Mouse (Mus musculus): ENCODE measurements at regions not wholly inside any gene's neighbourhood (a gene's known extent, or its start where the extent isn't known, plus 50 kb on each side); places are given as distances from the start of the nearest gene placed in this dataset.
"Not testable (repeated sequence)": the region's sequence is repeated elsewhere in the genome, so short reads cannot be mapped to it uniquely, and the experiment has no call there.

DNA sequence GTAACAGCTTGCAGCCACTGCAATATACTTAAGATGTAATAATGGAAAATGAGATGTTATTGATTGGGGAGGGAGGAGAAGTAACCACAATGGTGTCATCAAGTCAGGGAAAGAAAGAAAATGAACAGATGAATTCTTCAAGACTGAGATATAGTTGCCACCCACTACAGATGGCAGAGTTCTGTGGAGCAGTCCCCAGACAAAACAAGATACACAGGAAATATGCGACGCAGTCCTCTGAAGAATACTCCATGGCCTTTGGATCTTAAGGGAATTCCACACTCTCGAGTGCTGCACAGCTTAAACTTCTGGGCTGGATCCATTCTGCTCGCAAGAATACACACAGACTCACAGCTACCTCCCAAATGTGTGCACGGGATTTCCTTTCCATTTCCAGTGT lies 113.4 kb downstream of the Sox4 start:
- no peak for DNase-seq (ENCODE audit: low read depth, low spot score)
- Histone ChIP-seq H3K4me1 (ENCODE audit: control insufficient read depth in 2 of 2, insufficient read depth in 2 of 2, low read length in 2 of 2, poor library complexity in 1 of 2) (peaks cover 0 to 7% of the 10 kb centered on the region in 2 experiments; a peak in 2 of 4 replicates), H3K36me3 (ENCODE audit: control insufficient read depth, insufficient read depth, low read length, poor library complexity, severe bottlenecking) (no peaks in the 10 kb centered on the region), H3K4me3 (ENCODE audit: insufficient read depth in 1 of 2, low read depth in 1 of 2, low read length in 2 of 2, poor library complexity in 1 of 2, severe bottlenecking in 1 of 2) (no peak overlapping the region), H3K27ac (ENCODE audit: insufficient read depth, low read depth, low read length, poor library complexity, severe bottlenecking) (no peak overlapping the region), H3K9ac (ENCODE audit: insufficient read depth, low read depth, low read length, poor library complexity, severe bottlenecking) (no peak overlapping the region), H3K9me3 (ENCODE audit: control insufficient read depth, insufficient read depth, low read depth, low read length) (no peaks in the 10 kb centered on the region)
- TF ChIP-seq MAFK (IDR thresholded peaks at IDR 0.05; ENCODE audit: insufficient read depth, low read depth, low read length), result no peak
- no peak for TF ChIP-seq CHD2 (IDR thresholded peaks at IDR 0.05; ENCODE audit: low read depth, low read length)
- TF ChIP-seq ZC3H11A (IDR thresholded peaks at IDR 0.05; ENCODE audit: borderline replicate concordance, low read depth, low read length), result no peak
- TF ChIP-seq HCFC1 (IDR thresholded peaks at IDR 0.05; ENCODE audit: borderline replicate concordance, insufficient read depth, low read length), result no peak
- no peak for TF ChIP-seq ZNF384 (IDR thresholded peaks at IDR 0.05; ENCODE audit: low read depth, low read length)
- in situ Hi-C loops (cut with MboI; ENCODE audit: low sequenced_read_pairs in 2 of 2, unreplicated experiment in 2 of 2), result no loop called here

DNA sequence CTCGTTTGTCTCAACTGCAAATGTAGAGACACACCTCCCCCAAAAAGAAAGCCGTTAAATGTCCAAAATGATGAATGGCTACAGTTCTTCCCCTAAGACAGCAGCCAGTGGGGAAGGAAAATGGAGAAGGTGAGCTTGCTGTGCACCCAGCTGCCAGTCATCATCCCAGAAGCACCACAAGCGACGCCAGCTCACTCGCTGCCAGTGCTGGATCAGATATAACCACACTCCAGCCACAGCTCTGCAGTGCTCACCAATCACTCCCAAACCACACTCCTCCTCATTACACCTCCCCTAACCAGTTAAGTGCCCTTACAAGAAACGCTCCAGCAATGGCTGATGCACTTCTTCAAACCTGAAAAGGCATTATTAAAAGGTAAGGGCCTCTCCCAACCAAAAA lies 114.4 kb downstream of the Sox4 start:
- peaks cover 0 to 7% of the 10 kb centered on the region in 2 experiments; a peak in 2 of 4 replicates for H3K4me1 ChIP-seq (ENCODE audit: control insufficient read depth in 2 of 2, insufficient read depth in 2 of 2, low read length in 2 of 2, poor library complexity in 1 of 2)
- no peak for DNase-seq (ENCODE audit: low read depth, low spot score)
- H3K4me3 ChIP-seq (ENCODE audit: insufficient read depth in 1 of 2, low read depth in 1 of 2, low read length in 2 of 2, poor library complexity in 1 of 2, severe bottlenecking in 1 of 2), result no peak overlapping the region
- no peak overlapping the region for H3K9ac ChIP-seq (ENCODE audit: insufficient read depth, low read depth, low read length, poor library complexity, severe bottlenecking)
- H3K9me3 ChIP-seq (ENCODE audit: control insufficient read depth, insufficient read depth, low read depth, low read length), result no peaks in the 10 kb centered on the region
- H3K27ac ChIP-seq (ENCODE audit: insufficient read depth, low read depth, low read length, poor library complexity, severe bottlenecking), result no peak overlapping the region
- no peak for TF ChIP-seq ZC3H11A (IDR thresholded peaks at IDR 0.05; ENCODE audit: borderline replicate concordance, low read depth, low read length)
- TF ChIP-seq MAFK (IDR thresholded peaks at IDR 0.05; ENCODE audit: insufficient read depth, low read depth, low read length), result no peak
- TF ChIP-seq HCFC1 (IDR thresholded peaks at IDR 0.05; ENCODE audit: borderline replicate concordance, insufficient read depth, low read length), result no peak
- no peak for TF ChIP-seq CHD2 (IDR thresholded peaks at IDR 0.05; ENCODE audit: low read depth, low read length)
- TF ChIP-seq ZNF384 (IDR thresholded peaks at IDR 0.05; ENCODE audit: low read depth, low read length), result no peak
- H3K36me3 ChIP-seq (ENCODE audit: control insufficient read depth, insufficient read depth, low read length, poor library complexity, severe bottlenecking), result no peaks in the 10 kb centered on the region
- in situ Hi-C loops (cut with MboI; ENCODE audit: low sequenced_read_pairs in 2 of 2, unreplicated experiment in 2 of 2), result no loop called here

DNA sequence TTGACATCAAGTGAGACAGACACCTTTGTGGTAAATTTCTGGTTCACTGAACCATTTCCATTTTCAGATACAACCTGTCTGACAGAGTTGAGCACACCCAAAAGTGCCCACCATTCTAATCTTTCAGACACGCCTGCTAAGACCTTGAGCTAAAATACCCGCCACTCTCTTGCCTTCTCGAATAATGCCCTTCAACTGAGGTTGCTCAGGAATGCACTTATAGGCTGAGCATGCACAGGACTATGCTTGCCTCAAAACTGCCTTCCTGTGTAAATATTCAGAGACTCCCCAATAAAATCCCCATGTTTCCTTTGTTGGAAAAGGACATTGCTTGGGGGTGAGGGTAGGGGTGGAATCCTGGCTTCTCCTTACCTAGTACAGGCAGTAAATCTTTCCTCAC lies 115.3 kb downstream of the Sox4 start:
- DNase-seq (ENCODE audit: low read depth, low spot score), result no peak
- in situ Hi-C loops (cut with MboI; ENCODE audit: low sequenced_read_pairs in 2 of 2, unreplicated experiment in 2 of 2), result no loop called here
- no peak overlapping the region for H3K27ac ChIP-seq (ENCODE audit: insufficient read depth, low read depth, low read length, poor library complexity, severe bottlenecking)
- H3K9me3 ChIP-seq (ENCODE audit: control insufficient read depth, insufficient read depth, low read depth, low read length), result no peaks in the 10 kb centered on the region
- no peaks in the 10 kb centered on the region for H3K36me3 ChIP-seq (ENCODE audit: control insufficient read depth, insufficient read depth, low read length, poor library complexity, severe bottlenecking)
- no peak overlapping the region for H3K4me3 ChIP-seq (ENCODE audit: insufficient read depth in 1 of 2, low read depth in 1 of 2, low read length in 2 of 2, poor library complexity in 1 of 2, severe bottlenecking in 1 of 2)
- H3K9ac ChIP-seq (ENCODE audit: insufficient read depth, low read depth, low read length, poor library complexity, severe bottlenecking), result no peak overlapping the region
- TF ChIP-seq MAFK (IDR thresholded peaks at IDR 0.05; ENCODE audit: insufficient read depth, low read depth, low read length) (no peak), CHD2 (IDR thresholded peaks at IDR 0.05; ENCODE audit: low read depth, low read length) (no peak), HCFC1 (IDR thresholded peaks at IDR 0.05; ENCODE audit: borderline replicate concordance, insufficient read depth, low read length) (no peak), ZC3H11A (IDR thresholded peaks at IDR 0.05; ENCODE audit: borderline replicate concordance, low read depth, low read length) (no peak), ZNF384 (IDR thresholded peaks at IDR 0.05; ENCODE audit: low read depth, low read length) (no peak)
- H3K4me1 ChIP-seq (ENCODE audit: control insufficient read depth in 2 of 2, insufficient read depth in 2 of 2, low read length in 2 of 2, poor library complexity in 1 of 2), result peaks cover 0 to 3% of the 10 kb centered on the region in 2 experiments; a peak in 2 of 4 replicates

DNA sequence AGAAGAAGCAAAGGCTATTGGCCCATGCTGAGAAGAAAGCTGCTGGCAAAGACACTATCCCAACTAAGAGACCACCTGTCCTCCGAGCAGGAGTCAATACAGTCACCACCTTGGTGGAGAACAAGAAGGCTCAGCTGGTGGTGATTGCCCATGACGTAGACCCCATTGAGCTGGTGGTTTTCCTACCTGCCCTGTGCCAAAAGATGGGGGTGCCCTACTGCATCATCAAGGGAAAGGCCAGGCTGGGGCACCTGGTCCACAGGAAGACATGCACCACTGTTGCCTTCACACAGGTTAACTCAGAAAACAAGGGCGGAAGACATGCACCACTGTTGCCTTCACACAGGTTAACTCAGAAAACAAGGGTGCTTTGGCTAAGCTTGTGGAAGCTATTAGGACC lies 116.3 kb downstream of the Sox4 start:
- H3K36me3 ChIP-seq (ENCODE audit: control insufficient read depth, insufficient read depth, low read length, poor library complexity, severe bottlenecking); H3K4me3 ChIP-seq (ENCODE audit: insufficient read depth in 1 of 2, low read depth in 1 of 2, low read length in 2 of 2, poor library complexity in 1 of 2, severe bottlenecking in 1 of 2); H3K27ac ChIP-seq (ENCODE audit: insufficient read depth, low read depth, low read length, poor library complexity, severe bottlenecking); in situ Hi-C loops (cut with MboI; ENCODE audit: low sequenced_read_pairs in 2 of 2, unreplicated experiment in 2 of 2); H3K9ac ChIP-seq (ENCODE audit: insufficient read depth, low read depth, low read length, poor library complexity, severe bottlenecking); H3K9me3 ChIP-seq (ENCODE audit: control insufficient read depth, insufficient read depth, low read depth, low read length); H3K4me1 ChIP-seq (ENCODE audit: control insufficient read depth in 2 of 2, insufficient read depth in 2 of 2, low read length in 2 of 2, poor library complexity in 1 of 2); DNase-seq (ENCODE audit: low read depth, low spot score): not testable (repeated sequence)

DNA sequence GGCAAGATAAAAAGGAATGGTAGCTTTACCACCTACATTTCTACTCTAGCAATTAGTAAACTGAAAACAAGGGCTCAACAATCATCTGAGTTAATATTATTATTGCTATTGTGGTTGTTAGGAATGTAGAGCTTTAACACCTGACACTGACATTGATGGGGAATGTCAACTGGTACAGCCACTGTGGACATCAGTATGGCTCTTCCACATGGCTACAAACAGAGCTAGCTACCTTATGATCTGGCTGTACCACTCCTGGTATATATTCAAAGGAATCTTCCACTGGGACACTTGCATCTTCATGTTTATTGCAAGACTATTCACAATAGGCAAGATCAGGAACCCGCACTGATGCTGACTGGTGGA lies 119.8 kb downstream of the Sox4 start:
- no peak overlapping the region for H3K4me3 ChIP-seq (ENCODE audit: insufficient read depth in 1 of 2, low read depth in 1 of 2, low read length in 2 of 2, poor library complexity in 1 of 2, severe bottlenecking in 1 of 2)
- H3K4me1 ChIP-seq (ENCODE audit: control insufficient read depth in 2 of 2, insufficient read depth in 2 of 2, low read length in 2 of 2, poor library complexity in 1 of 2), result peaks cover 0 to 2% of the 10 kb centered on the region in 2 experiments; a peak in 1 of 4 replicates
- H3K36me3 ChIP-seq (ENCODE audit: control insufficient read depth, insufficient read depth, low read length, poor library complexity, severe bottlenecking), result no peaks in the 10 kb centered on the region
- no peaks in the 10 kb centered on the region for H3K9me3 ChIP-seq (ENCODE audit: control insufficient read depth, insufficient read depth, low read depth, low read length)
- in situ Hi-C loops (cut with MboI; ENCODE audit: low sequenced_read_pairs in 2 of 2, unreplicated experiment in 2 of 2), result no loop called here
- TF ChIP-seq ZC3H11A (IDR thresholded peaks at IDR 0.05; ENCODE audit: borderline replicate concordance, low read depth, low read length) (no peak), HCFC1 (IDR thresholded peaks at IDR 0.05; ENCODE audit: borderline replicate concordance, insufficient read depth, low read length) (no peak), MAFK (IDR thresholded peaks at IDR 0.05; ENCODE audit: insufficient read depth, low read depth, low read length) (no peak)
- DNase-seq (ENCODE audit: low read depth, low spot score), result no peak
- H3K27ac ChIP-seq (ENCODE audit: insufficient read depth, low read depth, low read length, poor library complexity, severe bottlenecking), result no peak overlapping the region
- no peak overlapping the region for H3K9ac ChIP-seq (ENCODE audit: insufficient read depth, low read depth, low read length, poor library complexity, severe bottlenecking)

Measured in ES-E14 (cell line).